Mouse (Mus musculus): ENCODE data around the gene Ldah.
"Not testable (repeated sequence)": the region's sequence is repeated elsewhere in the genome, so short reads cannot be mapped to it uniquely, and the experiment has no call there.

The Ldah gene

GRCm38 (mm10) chr12:8207978-8208403, at the start of gene Ldah:
TSS of gene Ldah (plus strand) at chr12:8208107.
- DNase-seq (ENCODE audit: low spot score), result peak; percentile 95

GRCm38 (mm10) chr12:8167743-8168142, 40.2 kb upstream of the Ldah start:
- DNase-seq (ENCODE audit: low spot score), result no peak

GRCm38 (mm10) chr12:8180921-8181320, 27.0 kb upstream of the Ldah start:
- no peak for DNase-seq (ENCODE audit: low spot score)

- no peak for DNase-seq (ENCODE audit: low spot score)
These were observed 26.2 kb upstream of the Ldah start for GRCm38 (mm10) chr12:8181744-8182143.

GRCm38 (mm10) chr12:8184518-8184917, 23.4 kb upstream of the Ldah start:
- DNase-seq (ENCODE audit: low spot score), result no peak

- no peak for DNase-seq (ENCODE audit: low spot score)
These were observed 19.7 kb upstream of the Ldah start for GRCm38 (mm10) chr12:8188161-8188560.

- not testable (repeated sequence) for DNase-seq (ENCODE audit: low spot score)
These were observed 18.9 kb upstream of the Ldah start for GRCm38 (mm10) chr12:8188796-8189535.

GRCm38 (mm10) chr12:8189722-8190121, 18.2 kb upstream of the Ldah start:
- no peak for DNase-seq (ENCODE audit: low spot score)

GRCm38 (mm10) chr12:8205721-8206120, 2.2 kb upstream of the Ldah start:
- DNase-seq (ENCODE audit: low spot score), result no peak

- no peak for DNase-seq (ENCODE audit: low spot score)
These were observed 329 bp upstream of the Ldah start for GRCm38 (mm10) chr12:8207578-8207977.

- no peak for DNase-seq (ENCODE audit: low spot score)
These were observed 8.7 kb downstream of the Ldah start for GRCm38 (mm10) chr12:8216392-8217280.

- DNase-seq (ENCODE audit: low spot score), result no peak
These were observed 15.1 kb downstream of the Ldah start for GRCm38 (mm10) chr12:8223036-8223435.

GRCm38 (mm10) chr12:8231101-8231500, 23.2 kb downstream of the Ldah start:
- no peak for DNase-seq (ENCODE audit: low spot score)

- DNase-seq (ENCODE audit: low spot score), result peak; percentile 28
These were observed 24.8 kb downstream of the Ldah start for GRCm38 (mm10) chr12:8232679-8233078.

GRCm38 (mm10) chr12:8242181-8242580, 34.3 kb downstream of the Ldah start:
- no peak for DNase-seq (ENCODE audit: low spot score)

GRCm38 (mm10) chr12:8244746-8245145, 36.8 kb downstream of the Ldah start:
- DNase-seq (ENCODE audit: low spot score), result no peak

GRCm38 (mm10) chr12:8260297-8260696, 52.4 kb downstream of the Ldah start:
- no peak for DNase-seq (ENCODE audit: low spot score)

GRCm38 (mm10) chr12:8266311-8266710, 58.4 kb downstream of the Ldah start:
- DNase-seq (ENCODE audit: low spot score), result no peak

GRCm38 (mm10) chr12:8269627-8270026, 61.7 kb downstream of the Ldah start:
- DNase-seq (ENCODE audit: low spot score), result no peak

GRCm38 (mm10) chr12:8271405-8271804, 63.5 kb downstream of the Ldah start:
- DNase-seq (ENCODE audit: low spot score), result no peak

- DNase-seq (ENCODE audit: low spot score), result no peak
These were observed 65.7 kb downstream of the Ldah start for GRCm38 (mm10) chr12:8273471-8274171.

GRCm38 (mm10) chr12:8275424-8275823, 67.5 kb downstream of the Ldah start:
- no peak for DNase-seq (ENCODE audit: low spot score)

Data from embryo, embryonic 10 days (tissue).